Mouse (Mus musculus) bone marrow, adult 2 months (tissue): ENCODE data around the gene Olfml3. TPM values are rescaled to one million over a fixed set of nuclear protein-coding genes. Genes with fewer than 3 reads are reported as not detected.

Experiments
- H3K27ac ChIP-seq: fragments of 200-500 bp; 2 replicates; pipeline ENCODE4 v1.5.1; 2012; ENCODE audit warnings: low read depth, mild to moderate bottlenecking, control low read depth, inconsistent platforms, low read length; ENCODE audit not compliant: control insufficient read depth, poor library complexity, insufficient read depth
- H3K4me1 ChIP-seq: fragments of 200-500 bp; 2 replicates; pipeline ENCODE4 v1.6.1; 2011; ENCODE audit warnings: low read length; ENCODE audit not compliant: control insufficient read depth, insufficient read depth
- H3K4me3 ChIP-seq: fragments of 200-500 bp; replicated peaks from 2 replicates; pipeline ENCODE3; 2011; ENCODE audit warnings: mild to moderate bottlenecking, low read depth, low read length, control low read depth; ENCODE audit not compliant: control insufficient read depth
- CTCF ChIP-seq: fragments of 200-500 bp; IDR thresholded peaks from 2 replicates; pipeline ENCODE4 v1.5.1; 2011; ENCODE audit warnings: low read length, control low read depth; ENCODE audit not compliant: control insufficient read depth, insufficient read depth
- POLR2A ChIP-seq: fragments of 200-500 bp; IDR thresholded peaks from 2 replicates; pipeline ENCODE4 v1.6.1; 2011; ENCODE audit warnings: low read depth, mild to moderate bottlenecking, control low read depth, low read length, borderline replicate concordance; ENCODE audit not compliant: control insufficient read depth
- WGBS: fragments of 180-500 bp; shearing (Covaris S2); methylation state at CpG from one replicate; pipeline ENCODE4 v1.1.7; 2018; 5-methylcytosine and 5-hydroxymethylcytosine counted together
- polyA plus RNA-seq: library from polyadenylated mRNA; stranded (reverse); fragments of >200 nt; gene quantifications from 2 replicates; pipeline ENCODE4 v1.2.4, GENCODE M21; 2011; ENCODE audit warnings: low replicate concordance; ENCODE audit not compliant: missing spikeins, insufficient read depth, insufficient read length

Gene Olfml3
- polyA plus RNA-seq, result 2.3 and 5.1 TPM in 2 replicates

GRCm38 (mm10) chr3:103737778-103738571 is at the start of gene Olfml3:
TSS of gene Olfml3 (minus strand) at chr3:103738001.
- peak; percentile 80 for TF ChIP-seq CTCF
- TF ChIP-seq POLR2A, result no peak
- Histone ChIP-seq H3K4me3 (no peak within 1 kb of the TSS), H3K27ac (no peak within 1 kb of the TSS), H3K4me1 (no peaks in the 10 kb centered on the region)
- 1% methylated on average over 18 of the region's 18 CpGs for WGBS

GRCm38 (mm10) chr3:103787225-103787624 is 49.4 kb upstream of the Olfml3 start:
- WGBS, result 13% methylated on average over 7 of the region's 7 CpGs
- TF ChIP-seq CTCF (no peak), POLR2A (no peak)
- H3K4me3 ChIP-seq, result no peak overlapping the region
- H3K4me1 ChIP-seq, result peaks cover 1% of the 10 kb centered on the region
- no peak overlapping the region for H3K27ac ChIP-seq

- 28% methylated on average over 4 of the region's 4 CpGs for WGBS
- Histone ChIP-seq H3K4me1 (peaks cover 10% of the 10 kb centered on the region), H3K4me3 (no peak overlapping the region), H3K27ac (peak overlapping the region; percentile 19; the same call in 1 of the 2 replicates)
- TF ChIP-seq CTCF (no peak), POLR2A (no peak)
Measured at GRCm38 (mm10) chr3:103782844-103783609, 45.2 kb upstream of the Olfml3 start.

GRCm38 (mm10) chr3:103780777-103781176 is 43.0 kb upstream of the Olfml3 start:
- no peak overlapping the region for H3K4me3 ChIP-seq
- WGBS, result 65% methylated on average over 5 of the region's 5 CpGs
- TF ChIP-seq CTCF (no peak), POLR2A (no peak)
- no peak overlapping the region for H3K27ac ChIP-seq
- H3K4me1 ChIP-seq, result peaks cover 9% of the 10 kb centered on the region

- H3K4me1 ChIP-seq, result peaks cover 9% of the 10 kb centered on the region
- no peak for TF ChIP-seq CTCF
- no peak for TF ChIP-seq POLR2A
- 79% methylated on average over 3 of the region's 3 CpGs for WGBS
- H3K4me3 ChIP-seq, result no peak overlapping the region
- no peak overlapping the region for H3K27ac ChIP-seq
Measured at GRCm38 (mm10) chr3:103780271-103780670, 42.5 kb upstream of the Olfml3 start.

- TF ChIP-seq POLR2A, result no peak
- TF ChIP-seq CTCF, result no peak
- H3K27ac ChIP-seq, result no peak overlapping the region
- 14% methylated on average over 7 of the region's 7 CpGs for WGBS
Measured at GRCm38 (mm10) chr3:103779183-103779582, 41.4 kb upstream of the Olfml3 start.

GRCm38 (mm10) chr3:103778660-103779059 is 40.9 kb upstream of the Olfml3 start:
- Histone ChIP-seq H3K4me3 (no peak overlapping the region), H3K27ac (no peak overlapping the region), H3K4me1 (peaks cover 11% of the 10 kb centered on the region)
- WGBS, result 32% methylated on average over 6 of the region's 6 CpGs
- no peak for TF ChIP-seq CTCF
- no peak for TF ChIP-seq POLR2A

More at GRCm38 (mm10) chr3:103779183-103779582, 41.4 kb upstream of the Olfml3 start:
- Histone ChIP-seq H3K4me1 (peaks cover 11% of the 10 kb centered on the region), H3K4me3 (no peak overlapping the region)

GRCm38 (mm10) chr3:103777940-103778339 is 40.1 kb upstream of the Olfml3 start:
- H3K4me1 ChIP-seq, result peaks cover 13% of the 10 kb centered on the region
- TF ChIP-seq CTCF (no peak), POLR2A (no peak)
- WGBS, result 48% methylated on average over 11 of the region's 11 CpGs
- no peak overlapping the region for H3K27ac ChIP-seq
- no peak overlapping the region for H3K4me3 ChIP-seq
